Mouse (Mus musculus) CD4-positive, CD25-positive, alpha-beta regulatory T cell, adult 2 months (primary cell): Measurements from ENCODE around the gene Cln5.

Experiments used
- DNase-seq: peaks from one replicate; pipeline ENCODE4 v3.0.0-alpha.2; 2012; ENCODE audit warnings: low read depth, low spot score

The Cln5 gene

DNA sequence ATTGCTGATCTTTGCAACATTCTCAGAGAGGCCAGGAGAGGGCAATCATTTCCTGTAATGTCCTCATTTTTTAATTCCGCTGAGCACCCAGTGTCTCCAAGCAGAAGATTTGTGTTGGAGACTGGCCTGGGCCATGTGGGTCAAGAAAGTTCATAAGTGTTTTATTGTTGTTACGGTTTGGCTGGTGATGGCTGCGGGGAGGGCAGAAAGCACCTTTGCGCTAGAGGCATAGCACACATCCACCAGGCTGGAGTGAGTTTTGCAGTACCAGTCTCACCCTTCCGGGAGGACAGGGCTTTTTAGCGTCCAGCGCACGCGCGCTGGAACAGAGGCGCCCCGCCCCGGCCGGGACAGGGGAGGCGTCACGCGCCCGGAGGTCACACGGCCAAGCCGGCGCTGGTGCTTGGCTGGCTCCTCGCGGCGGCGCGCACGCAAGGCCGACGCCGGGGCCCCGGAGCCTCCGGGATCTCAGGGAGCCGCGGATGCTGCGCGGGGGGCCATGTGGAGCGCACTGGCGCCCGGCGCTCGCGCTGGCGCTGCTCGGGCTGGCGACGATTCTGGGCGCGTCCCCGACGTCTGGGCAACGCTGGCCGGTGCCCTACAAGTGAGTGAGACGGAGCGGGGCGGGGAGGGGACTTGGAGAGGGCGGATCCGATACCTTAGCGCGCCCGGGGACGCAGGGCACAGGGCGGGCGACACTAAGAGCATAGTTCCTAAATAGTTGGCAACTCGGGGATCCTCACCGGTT, at the start of gene Cln5:
TSS of gene Cln5 (plus strand) at position 353 of the 748 bp plus-strand sequence.
- peak; percentile 96 for DNase-seq

DNA sequence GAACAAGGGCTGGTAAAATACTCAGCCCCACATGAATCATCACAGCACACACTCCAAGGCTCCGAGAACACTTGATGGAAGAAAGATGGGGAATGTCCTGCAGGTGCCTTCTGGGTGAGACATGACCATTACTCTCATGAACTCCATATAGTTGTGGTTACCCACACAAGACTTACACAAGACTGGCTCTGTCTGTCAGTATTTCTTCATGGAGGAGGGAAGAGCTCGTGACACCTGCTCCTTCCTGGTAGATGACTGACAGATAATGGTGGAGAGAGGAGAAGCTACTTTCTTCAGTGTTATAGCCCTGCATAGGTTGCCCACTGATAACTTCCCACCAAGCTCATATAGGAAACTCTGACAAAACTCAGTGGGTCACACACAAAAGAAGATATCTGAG, 40.8 kb upstream of the Cln5 start:
- DNase-seq = no peak

DNA sequence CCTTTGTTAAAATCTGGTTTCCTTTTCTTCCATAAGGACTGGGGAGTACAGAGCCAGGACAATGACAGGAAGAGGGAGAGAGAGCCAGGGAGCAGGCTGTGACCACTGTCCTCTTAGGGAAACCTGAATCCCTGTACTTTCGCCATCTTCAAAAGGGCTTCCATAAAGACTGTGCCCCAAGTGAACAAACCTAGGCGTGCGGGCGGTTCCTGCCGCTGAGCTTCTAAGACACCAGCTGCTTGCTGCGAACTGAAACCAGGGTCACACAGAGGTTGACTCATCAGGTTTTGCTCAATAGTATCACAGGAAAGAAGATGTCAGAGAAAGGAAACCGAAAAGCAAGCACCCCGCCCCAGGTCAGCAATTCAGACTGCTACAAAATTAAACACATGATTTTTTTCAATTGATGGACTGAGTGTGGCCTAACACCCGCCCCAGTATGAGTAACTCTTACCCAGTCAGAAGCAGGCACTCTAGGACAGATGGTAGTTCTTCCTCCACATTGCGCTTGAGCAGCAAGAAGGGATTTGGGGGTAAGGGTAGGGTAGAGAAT, 36.7 kb upstream of the Cln5 start:
- DNase-seq = peak; percentile 64

DNA sequence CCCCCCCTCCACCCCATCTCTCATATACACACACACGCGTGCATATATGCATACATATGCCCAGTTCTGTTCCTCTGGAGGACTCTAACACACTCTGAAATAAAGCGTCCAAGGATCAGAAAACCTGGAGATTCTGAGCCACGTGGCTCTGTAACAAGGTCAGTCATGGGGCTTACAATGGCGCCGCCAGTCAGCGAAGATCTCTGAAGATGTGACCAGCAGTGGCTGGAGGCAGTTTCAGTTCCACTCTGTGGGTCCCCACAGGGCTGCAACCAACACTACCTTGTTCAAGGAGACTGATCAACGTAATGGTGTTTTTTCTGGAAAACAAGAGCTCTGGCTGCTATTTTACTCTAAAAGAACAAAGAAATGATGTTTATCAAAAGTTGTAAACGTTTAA, 35.9 kb upstream of the Cln5 start:
- no peak for DNase-seq

DNA sequence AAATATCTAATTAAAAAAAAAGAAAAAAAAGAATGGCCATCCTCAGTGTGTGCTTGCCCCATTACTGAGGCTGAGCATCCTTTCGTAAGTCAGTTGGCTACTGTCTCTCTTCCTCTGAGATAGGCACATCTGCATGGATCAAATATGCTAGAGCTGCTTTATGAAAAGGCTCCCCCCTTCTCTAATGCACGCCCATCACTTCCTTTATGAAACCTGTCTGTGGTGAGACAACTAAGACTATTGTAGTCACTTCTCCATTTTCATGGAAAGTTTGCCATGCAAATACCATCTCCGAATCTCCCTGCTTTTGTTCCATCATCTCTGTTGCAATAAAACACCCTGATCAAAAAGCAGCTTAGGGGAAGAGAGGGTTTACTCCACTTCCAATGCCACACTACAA, 33.0 kb upstream of the Cln5 start:
- DNase-seq = peak; percentile 15

DNA sequence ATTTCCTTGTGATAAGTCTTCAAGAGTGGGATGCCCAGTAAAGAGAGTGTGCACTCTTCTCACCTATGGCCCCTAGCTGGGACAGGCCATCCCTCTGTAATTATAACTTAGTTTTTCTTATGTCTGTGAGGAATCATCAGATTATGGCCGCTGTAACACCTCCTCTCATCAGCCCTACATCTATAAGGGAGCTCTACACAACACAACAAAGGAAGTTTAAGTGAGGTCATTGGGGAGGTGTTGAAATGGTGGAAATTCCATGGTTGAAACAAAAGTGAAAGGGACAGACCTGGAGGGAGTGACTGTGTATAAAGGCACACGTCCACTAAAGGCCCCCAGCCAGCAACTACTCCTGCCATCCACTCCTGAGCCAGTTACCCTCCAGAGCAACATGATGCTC, 23.3 kb upstream of the Cln5 start, which contains the start of gene Acod1:
TSS of gene Acod1 (plus strand) at position 301 of the 400 bp plus-strand sequence.
- DNase-seq = no peak

DNA sequence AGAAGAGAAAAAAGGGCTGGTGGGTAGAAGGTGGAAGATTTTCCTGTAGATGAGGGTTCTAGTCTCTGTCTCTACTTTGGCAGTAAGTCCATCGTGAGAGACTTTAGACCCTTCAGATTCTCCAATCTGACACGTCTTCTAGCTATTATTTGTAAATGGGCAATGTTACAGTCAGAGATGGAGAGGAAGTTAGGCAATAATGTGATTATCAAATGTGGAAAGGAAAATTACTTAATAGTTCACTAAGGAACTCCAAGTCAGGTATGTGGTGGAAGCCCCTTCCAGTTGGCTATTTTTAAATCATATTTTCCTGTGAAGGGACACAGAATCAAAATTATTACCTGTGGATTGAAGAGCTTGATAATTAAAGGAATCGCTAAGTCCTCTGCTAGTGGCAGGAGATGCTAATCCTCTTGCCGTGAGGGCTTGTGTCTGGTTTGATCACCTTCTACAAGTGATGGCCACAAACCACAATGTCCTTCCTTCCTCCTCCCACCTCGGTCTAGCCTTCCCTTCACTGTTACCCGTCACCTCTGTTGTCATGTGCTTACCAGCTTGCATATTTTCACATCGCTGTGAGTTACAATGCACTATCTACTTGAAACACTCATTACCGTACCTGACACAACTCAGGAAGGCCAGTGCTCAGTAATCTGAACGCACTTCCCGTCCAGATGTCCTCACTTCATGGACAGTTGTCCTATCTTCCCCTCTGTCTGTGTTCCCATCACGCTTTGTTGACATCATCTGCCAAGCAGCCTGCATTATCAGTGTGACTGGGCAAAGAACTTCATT, 21.5 kb upstream of the Cln5 start:
- peak; percentile 48 for DNase-seq

DNA sequence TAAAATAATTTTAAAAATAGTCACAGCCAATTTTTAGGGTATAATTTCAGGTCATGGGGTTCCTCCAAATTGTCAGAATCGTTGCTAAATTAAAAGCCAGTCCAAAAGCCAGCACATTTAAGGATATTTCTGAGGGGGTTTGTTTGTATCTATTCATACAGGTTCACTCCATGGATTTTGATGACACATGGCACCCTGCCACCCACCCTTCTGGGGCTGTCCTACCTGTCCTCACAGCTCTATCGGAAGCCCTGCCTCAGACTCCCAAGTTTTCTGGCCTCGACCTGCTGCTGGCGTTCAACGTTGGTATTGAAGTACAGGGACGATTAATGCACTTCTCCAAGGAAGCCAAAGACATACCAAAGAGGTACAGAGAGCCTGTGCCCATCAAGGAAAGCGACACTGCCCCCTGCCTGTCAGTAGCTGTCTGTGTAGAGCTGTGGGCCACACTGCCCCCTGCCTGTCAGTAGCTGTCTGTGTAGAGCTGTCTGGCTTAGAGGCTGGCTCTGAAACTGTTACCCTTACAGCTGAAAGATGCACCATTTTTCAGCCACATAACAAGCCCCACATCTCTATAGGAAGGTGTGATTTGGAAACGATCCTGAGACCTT, 18.8 kb upstream of the Cln5 start:
- DNase-seq = peak; percentile 94

DNA sequence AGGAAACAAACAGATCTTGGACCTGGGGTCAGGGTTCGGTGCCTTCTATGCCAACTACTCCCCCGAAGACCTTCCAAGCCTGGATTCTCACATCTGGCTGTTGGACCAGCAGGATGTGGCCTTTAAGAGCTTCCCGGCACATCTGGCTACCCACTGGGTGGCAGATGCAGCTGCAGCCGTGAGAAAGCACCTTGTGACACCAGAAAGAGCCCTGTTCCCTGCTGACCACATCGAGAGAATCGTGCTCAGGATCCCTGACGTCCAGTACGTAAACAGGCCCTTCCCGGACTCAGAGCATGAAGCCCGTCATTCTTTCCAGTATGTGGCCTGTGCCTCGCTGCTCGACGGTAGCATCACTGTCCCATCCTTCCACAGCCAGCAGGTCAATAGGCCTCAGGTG, 15.3 kb upstream of the Cln5 start:
- DNase-seq = no peak

DNA sequence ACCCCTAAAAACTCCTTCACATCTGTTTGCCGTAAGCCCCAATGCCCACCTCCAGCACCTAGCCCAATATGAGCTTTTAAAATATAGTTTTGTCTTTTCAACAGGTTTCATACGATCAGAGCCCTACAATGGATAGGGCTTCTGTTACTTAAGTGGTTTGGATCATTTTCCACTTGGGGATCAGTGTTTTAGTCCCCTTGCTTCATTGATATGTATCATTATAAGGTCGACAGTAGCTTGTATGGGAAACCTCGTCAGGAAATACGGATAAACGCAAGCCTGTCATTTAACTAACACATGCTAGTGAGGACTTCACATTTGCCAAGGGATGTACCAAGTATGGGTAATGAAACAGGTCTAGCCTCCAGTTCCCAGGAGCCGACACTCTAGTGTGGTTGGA, 13.4 kb upstream of the Cln5 start:
- DNase-seq = no peak

DNA sequence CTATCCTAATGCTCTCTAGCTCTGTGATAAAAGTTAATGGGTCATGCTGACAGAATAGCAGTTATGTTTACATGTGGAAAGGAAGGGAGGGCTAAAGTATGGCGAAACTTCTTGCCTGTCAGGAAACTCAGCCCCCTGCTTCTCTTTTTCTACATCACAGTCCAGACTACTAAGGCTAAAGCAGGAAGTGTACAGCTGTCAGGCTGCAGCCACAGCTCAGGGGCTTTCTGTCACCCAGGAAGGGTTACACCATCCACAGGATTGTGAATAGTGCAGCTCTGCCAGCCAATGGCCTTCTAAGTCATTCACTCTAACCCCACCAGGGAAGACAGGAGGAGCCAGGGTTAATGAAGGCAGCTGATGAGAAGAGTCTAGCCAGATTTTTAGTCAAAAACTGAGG, 11.0 kb upstream of the Cln5 start:
- DNase-seq = no peak

DNA sequence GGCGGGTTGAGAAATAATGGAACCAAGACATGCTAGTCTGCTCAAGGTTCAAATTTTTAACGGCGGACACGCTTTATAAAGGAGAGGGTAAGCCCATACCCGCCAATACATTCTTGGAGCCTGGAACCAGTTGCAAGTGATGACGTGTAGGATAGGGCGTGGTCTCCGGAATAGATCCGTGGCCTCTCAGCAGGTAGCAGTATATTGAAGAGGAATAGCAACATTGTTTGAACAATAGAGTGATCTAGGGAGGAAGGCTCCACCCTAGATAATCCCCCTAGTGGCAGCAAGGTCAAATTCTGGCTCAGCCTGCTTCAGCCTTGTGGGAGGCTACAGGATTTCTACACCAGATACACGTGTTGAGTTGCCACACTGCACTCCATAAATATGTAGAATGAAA, 10.5 kb upstream of the Cln5 start:
- DNase-seq = no peak

DNA sequence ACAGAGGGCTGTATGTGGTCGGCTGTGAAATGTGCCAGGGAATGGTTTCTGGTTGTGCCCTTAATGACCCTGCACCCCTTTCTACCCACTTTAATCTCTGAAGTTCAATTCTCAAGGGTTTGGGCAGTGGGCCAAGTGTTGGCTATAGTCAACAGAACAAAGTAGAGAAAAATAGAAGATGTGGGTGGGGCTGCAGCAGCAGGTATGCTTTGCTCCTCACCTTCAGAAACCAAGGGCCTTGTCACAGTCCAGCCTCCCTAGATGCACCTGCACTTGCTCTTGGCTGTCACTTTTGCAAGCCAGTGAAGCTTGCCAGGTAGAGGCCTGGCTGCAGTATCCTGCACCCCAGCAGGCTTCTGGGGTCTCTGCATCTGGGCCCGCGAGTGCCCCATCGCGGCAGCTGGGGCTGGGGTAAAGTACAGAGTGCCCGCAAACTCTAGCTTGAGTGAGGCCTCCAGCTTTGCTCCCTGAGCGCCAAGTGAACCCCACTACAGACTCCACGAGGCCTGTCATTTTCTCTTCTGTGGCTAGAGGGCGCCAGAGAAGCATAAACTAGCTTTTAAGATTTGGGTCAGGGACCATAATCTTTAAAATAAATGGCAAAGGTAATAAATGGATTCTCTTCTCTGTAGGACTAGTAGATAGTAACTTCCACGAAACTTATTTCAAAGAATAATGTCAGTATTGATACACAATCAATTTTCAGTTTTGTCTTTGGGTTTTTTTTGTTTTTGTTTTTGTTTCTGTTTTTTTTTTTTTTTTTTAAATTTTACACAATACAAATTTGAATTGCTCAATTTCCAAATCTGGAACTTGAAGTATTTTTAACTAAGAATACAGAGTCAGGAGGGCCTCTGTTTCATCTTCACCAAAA, 4.5 kb upstream of the Cln5 start:
- DNase-seq = peak; percentile 87

DNA sequence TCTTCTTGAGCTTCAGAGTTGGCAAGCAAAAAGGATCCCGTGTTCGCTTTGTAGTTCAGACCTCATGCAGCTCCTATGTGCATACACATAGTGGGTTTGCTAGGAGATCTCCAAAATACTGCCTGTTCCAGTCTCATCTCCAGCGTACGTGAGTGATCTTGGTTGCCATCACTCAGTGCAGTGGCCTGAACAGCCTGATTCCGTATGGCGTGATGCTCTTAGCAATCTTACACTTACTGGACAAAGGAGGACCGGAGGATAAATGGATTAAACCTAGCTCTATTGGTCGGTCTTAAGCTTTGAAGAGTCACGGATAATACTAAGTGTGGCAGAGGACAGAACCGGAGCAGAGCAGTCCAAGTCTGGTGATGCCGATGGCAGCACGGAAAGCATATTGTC, 552 bp upstream of the Cln5 start:
- no peak for DNase-seq

DNA sequence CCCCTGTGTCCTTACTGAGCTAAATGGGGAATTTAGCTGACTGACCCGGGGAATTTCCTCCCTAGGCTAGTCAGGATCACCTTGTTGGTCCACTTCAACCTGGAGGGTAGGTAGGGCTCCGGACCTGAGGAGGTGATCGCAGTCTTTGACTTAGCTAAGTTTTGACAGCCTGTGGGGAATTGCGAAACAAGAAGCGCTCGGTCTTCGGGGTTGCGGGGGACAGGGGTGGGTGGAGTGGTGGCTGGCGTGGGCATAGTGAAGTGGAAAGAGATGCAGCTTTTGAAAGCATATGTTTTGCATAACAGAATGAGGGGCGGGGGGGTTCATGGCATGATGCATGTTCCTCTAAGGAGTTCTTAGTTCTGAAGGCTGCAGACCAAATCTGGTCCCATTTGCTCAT, 774 bp downstream of the Cln5 start:
- peak; percentile 28 for DNase-seq

DNA sequence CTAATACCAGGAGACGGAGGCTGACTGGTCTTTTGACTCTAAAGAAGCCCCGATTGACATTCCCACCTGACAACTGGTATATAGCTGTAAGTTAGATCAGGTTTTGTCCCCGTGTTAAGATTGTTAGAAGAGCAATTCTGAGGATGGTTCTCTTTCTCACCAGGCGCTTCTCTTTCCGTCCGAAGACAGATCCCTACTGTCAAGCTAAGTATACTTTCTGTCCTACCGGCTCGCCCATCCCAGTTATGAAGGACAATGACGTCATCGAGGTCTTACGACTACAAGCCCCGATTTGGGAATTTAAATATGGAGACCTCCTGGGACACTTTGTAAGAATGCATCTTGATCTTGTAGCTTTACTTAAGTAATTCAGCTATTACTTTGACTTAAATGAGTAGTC, 1.5 kb downstream of the Cln5 start:
- no peak for DNase-seq

DNA sequence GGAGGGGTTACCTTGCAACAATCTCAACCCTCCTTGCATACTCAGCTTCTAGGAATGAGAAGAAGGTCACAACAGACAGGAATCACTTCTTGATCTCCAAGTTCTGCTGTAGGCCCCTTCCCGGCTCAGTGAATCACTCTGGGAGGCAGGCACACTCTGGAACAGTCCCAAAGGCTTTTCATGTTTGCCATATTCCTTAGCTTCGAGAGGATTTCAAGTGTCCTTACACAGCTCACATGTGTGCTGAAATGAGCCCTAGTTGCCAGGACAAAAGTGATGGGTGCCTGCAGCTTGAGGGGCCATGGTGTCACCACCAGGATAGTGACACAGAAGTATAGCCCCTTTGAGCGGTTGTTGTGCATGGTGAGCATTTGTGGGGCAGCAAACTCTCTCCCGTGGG, 2.7 kb downstream of the Cln5 start:
- DNase-seq = no peak

DNA sequence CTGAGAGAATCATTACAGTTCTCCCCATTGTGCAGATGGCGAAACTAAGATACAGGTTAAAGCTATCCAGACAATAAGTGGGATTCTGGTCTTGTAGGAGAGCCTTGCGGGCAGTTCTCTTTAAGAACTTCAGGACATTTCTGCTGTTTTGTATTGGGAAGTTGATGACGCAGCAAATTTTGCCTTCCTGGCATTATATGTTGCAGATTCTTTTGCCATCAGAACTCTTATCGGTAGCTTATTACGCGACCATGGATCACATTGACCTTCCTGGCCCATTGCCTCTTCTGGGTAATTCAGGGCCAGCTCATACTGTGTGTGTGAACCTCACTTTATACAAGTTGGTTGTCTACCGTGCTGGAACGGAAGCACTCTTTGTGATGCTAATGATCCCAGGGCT, 3.8 kb downstream of the Cln5 start:
- no peak for DNase-seq

DNA sequence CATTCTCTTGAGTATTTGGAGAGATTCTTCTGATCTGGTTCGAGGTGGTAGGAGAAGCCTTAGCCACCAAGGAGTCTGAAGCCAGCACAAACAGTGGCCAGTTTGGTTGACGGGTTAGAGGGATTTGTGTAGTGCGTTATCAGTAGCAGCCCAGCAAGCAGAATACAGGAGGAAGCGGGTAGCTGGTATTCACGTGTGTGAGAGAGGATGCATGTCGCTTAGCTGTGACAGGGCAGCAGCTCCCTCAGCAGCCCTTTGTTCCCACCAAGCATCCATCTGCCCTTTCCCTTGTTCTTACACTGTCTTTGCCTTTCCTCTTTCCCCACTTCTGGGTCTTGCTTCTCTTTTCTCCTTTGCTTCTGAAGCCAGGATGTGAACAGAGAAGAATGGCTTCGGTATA, 5.2 kb downstream of the Cln5 start:
- DNase-seq = no peak

DNA sequence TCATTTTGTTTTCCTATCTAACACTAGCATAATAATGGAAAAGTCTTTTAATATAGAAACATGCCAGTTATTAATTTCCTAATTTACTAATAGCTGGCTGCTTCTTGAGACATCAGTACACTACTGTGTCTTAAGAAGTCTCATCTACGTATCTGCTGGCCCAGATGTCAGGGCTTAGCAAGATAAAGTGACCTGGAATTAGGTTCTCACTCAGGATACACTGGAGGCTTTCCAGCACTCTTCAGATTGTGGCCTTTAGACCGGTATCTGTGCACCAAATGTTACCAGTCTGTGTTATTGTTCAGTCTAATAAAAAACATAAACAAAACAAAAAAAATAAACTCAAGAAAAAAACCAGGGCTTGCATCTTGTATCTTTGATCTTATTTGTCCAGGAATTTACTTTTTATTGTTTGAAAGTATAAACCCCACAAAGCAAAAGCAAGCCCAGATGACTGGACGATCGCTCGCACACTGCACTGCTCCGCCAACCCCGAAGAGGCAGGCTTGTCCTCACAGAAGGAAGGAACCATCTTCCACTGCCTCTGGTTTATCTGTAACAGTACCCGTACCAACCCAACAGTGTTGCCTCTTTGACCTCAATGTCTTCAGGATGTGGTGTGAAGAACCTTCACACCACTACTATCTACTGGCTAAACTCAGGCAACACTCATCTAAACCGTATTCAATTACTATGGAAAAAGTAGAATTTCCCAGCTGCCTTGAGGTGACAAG, 7.4 kb downstream of the Cln5 start:
- no peak for DNase-seq
